Mouse (Mus musculus): ENCODE data around the gene Gm3685.
"Not testable (repeated sequence)": the region's sequence is repeated elsewhere in the genome, so short reads cannot be mapped to it uniquely, and the experiment has no call there.

Gm3685 gene

GRCm38 (mm10) chr14:7044870-7045269, at the start of gene Gm3685:
Gene Gm3685 (minus strand): TSS chr14:7044970.
- DNase-seq, result not testable (repeated sequence)

- DNase-seq, result peak; percentile 2
Observed at GRCm38 (mm10) chr14:7026781-7027749, 17.7 kb downstream of the Gm3685 start, which contains the start of gene Gm10406. Gene Gm10406 (minus strand): TSS chr14:7027449.

- not testable (repeated sequence) for DNase-seq
Observed at GRCm38 (mm10) chr14:7026274-7026673, 18.5 kb downstream of the Gm3685 start.
